Mouse (Mus musculus) testis, adult 2 months (tissue): ENCODE data around the gene Ywhab. TPM values are rescaled to one million over a fixed set of nuclear protein-coding genes. Genes with fewer than 3 reads are reported as not detected.

Source experiments
- H3K27ac ChIP-seq: fragments of 200-500 bp; 2 replicates; pipeline ENCODE4 v1.5.1; 2012; ENCODE audit warnings: low read depth, low read length; ENCODE audit not compliant: control insufficient read depth, insufficient read depth
- H3K27me3 ChIP-seq: fragments of 200-500 bp; 2 replicates; pipeline ENCODE4 v1.6.1; 2012; ENCODE audit warnings: mild to moderate bottlenecking, low read length, moderate library complexity; ENCODE audit not compliant: control insufficient read depth, insufficient read depth
- H3K36me3 ChIP-seq: fragments of 200-500 bp; 2 replicates; pipeline ENCODE4 v1.6.1; 2012; ENCODE audit warnings: mild to moderate bottlenecking, low read length; ENCODE audit not compliant: control insufficient read depth, insufficient read depth
- H3K4me1 ChIP-seq: fragments of 200-500 bp; 2 replicates; pipeline ENCODE4 v1.6.1; 2012; ENCODE audit warnings: low read length; ENCODE audit not compliant: control insufficient read depth, insufficient read depth
- H3K4me3 ChIP-seq: fragments of 200-500 bp; 2 replicates; pipeline ENCODE4 v1.5.1; 2012; ENCODE audit warnings: low read depth, mild to moderate bottlenecking, low read length, moderate library complexity, mixed read lengths; ENCODE audit not compliant: control insufficient read depth
- CTCF ChIP-seq: fragments of 200-500 bp; IDR thresholded peaks from 2 replicates; pipeline ENCODE4 v1.5.1; 2012; ENCODE audit warnings: low read depth, mild to moderate bottlenecking, inconsistent platforms, low read length, moderate library complexity; ENCODE audit not compliant: control insufficient read depth, insufficient read depth, insufficient replicate concordance
- POLR2A ChIP-seq: fragments of 200-500 bp; IDR thresholded peaks from 2 replicates; pipeline ENCODE4 v1.6.1; 2012; ENCODE audit warnings: low read depth, mild to moderate bottlenecking, inconsistent platforms, low read length, moderate library complexity; ENCODE audit not compliant: control insufficient read depth
- polyA plus RNA-seq: library from polyadenylated mRNA; depleted of rRNA; stranded (reverse); fragments of >200 nt; gene quantifications from 2 replicates; pipeline ENCODE4 v1.2.3, GENCODE M21; 2012; rRNA removed

Gene Ywhab
- polyA plus RNA-seq, 1 experiment: 15.7 TPM

- H3K4me3 ChIP-seq: no peak overlapping the region
- peaks cover 3% of the 10 kb centered on the region for H3K36me3 ChIP-seq
- peaks cover 3% of the 10 kb centered on the region for H3K4me1 ChIP-seq
- no peak overlapping the region for H3K27ac ChIP-seq
- no peaks in the 10 kb centered on the region for H3K27me3 ChIP-seq
- TF ChIP-seq POLR2A: no peak
- no peak for TF ChIP-seq CTCF
These were observed 59.9 kb downstream of the Ywhab start for GRCm38 (mm10) chr2:164054671-164055070.

GRCm38 (mm10) chr2:164059634-164060235, 65.0 kb downstream of the Ywhab start:
- H3K36me3 ChIP-seq: peaks cover 8% of the 10 kb centered on the region
- H3K4me1 ChIP-seq: no peaks in the 10 kb centered on the region
- peak overlapping the region; percentile 88 for H3K4me3 ChIP-seq
- H3K27ac ChIP-seq: peak overlapping the region; percentile 59
- no peak for TF ChIP-seq CTCF
- H3K27me3 ChIP-seq: no peaks in the 10 kb centered on the region

Other genes starting within 250 kb of the Ywhab start
- 2.9 and 4.8 TPM in 2 replicates for gene Ada, start 244.7 kb upstream of the Ywhab start, polyA plus RNA-seq
- 4.9 and 5.1 TPM in 2 replicates for gene Ccn5, start 174.1 kb upstream of the Ywhab start, polyA plus RNA-seq
- gene Kcnk15, start 141.3 kb upstream of the Ywhab start, polyA plus RNA-seq: not detected in 2 replicates
- 1.1 and 1.5 TPM in 2 replicates for gene Rims4, start 76.3 kb upstream of the Ywhab start, polyA plus RNA-seq
- gene Pabpc1l, start 30.5 kb downstream of the Ywhab start, polyA plus RNA-seq: 10.6 and 10.7 TPM in 2 replicates
- gene Stk4, start 75.4 kb downstream of the Ywhab start, polyA plus RNA-seq: 14.7 and 14.8 TPM in 2 replicates
- gene Tomm34, start 76.2 kb downstream of the Ywhab start, polyA plus RNA-seq: 44.1 and 48.8 TPM in 2 replicates
- 0.67 and 1.1 TPM in 2 replicates for gene Kcns1, start 176.2 kb downstream of the Ywhab start, polyA plus RNA-seq
- not detected in 2 replicates for gene Wfdc5, start 187.8 kb downstream of the Ywhab start, polyA plus RNA-seq
- gene Wfdc12, start 195.6 kb downstream of the Ywhab start, polyA plus RNA-seq: 0.15 TPM in 1 of 2 replicates, not detected in the other
- 325 and 331 TPM in 2 replicates for gene Wfdc15a, start 205.2 kb downstream of the Ywhab start, polyA plus RNA-seq
- 119 TPM in 1 of 2 replicates, not detected in the other for gene Wfdc15b, start 226.7 kb downstream of the Ywhab start, polyA plus RNA-seq
- not detected in 2 replicates for gene Svs2, start 243.5 kb downstream of the Ywhab start, polyA plus RNA-seq